Mouse (Mus musculus): ENCODE measurements at regions not wholly inside any gene's neighbourhood (a gene's known extent, or its start where the extent isn't known, plus 50 kb on each side); places are given as distances from the start of the nearest gene placed in this dataset.

DNA sequence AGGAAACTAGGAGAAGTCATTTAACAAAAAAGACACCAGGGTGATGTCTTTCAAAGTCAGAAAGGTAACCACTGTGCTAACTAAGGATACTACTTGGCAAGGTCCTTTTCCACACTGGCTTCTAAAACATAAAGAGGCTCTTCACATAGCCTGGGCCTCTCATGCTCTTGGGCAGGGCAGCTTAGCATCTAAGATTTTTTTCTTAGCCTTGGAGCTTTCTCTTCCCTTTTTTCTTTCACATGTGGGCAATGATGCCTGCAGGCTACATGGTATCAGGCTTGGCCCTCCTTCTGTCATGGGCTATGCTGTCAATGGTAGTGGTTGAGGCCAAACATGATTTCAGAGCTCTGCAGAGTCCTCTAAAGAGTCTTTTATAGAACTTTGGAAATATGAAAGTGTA is 60.6 kb downstream of the Serpinb6d start:
- no peak for DNase-seq

GRCm38 (mm10) chr13:33762293-33763125 is 80.7 kb downstream of the Serpinb6e start:
- peak; percentile 75 to 77 for DNase-seq

DNA sequence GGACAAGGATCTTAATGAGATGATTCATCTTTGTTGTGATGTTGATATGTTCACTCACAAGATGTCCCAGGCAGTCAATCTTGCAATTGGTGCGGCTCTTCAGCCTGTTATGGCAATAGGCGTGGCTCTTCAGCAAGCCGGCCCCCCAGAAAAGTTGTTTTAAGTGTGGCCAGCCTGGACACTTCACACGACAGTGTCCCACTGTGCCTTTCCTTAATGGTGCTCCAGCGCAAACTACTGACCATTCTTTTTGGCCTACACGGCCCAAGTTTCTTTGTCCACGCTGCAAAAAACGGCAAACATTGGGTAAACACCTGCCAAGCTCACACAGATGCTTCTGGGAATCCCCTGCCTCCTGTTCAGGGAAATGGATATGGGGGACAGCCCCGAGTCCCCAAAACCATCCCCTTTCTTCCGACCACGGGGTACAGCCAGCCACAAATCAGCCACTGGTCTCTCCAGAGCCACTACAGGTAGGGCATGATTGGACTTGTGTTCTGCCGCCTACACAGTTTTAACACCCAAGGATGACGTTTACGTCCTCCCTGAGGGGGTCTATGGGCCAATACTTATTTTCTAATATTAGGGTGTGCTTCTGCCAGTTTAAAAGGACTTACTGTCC is 79.8 kb downstream of the Serpinb6e start:
- no peak for DNase-seq

Data from cerebellum, adult 18-20 months (tissue).